17 mouse cellular contexts compared by ENCODE assay signal in genomic region chr12:92179292-92179691, GRCm38 (mm10).
DNase-seq lines count a peak whose midpoint lies in the region; ATAC-seq and TF ChIP-seq lines count a peak whose summit lies in the region.
"Had no signal": no experiment of that assay in that cellular context is flagged by ENCODE, and none has a peak within 500 bp of the region (broad histone marks: within the 10 kb centered on the region; RNA-seq: fewer than 3 reads in every experiment).

No protein-coding gene starts in this region.

- no peaks in the 10 kb centered on the region for H3K27me3 ChIP-seq in limb, embryonic 13.5 days
- no peaks in the 10 kb centered on the region for H3K27me3 ChIP-seq in limb, embryonic 10.5 days (ENCODE audit: low read depth, poor library complexity, severe bottlenecking)
- no peaks in the 10 kb centered on the region for H3K27me3 ChIP-seq in limb, embryonic 14.5 days (ENCODE audit: control insufficient read depth, insufficient read depth, low read length)
- H3K27me3 ChIP-seq: embryonic facial prominence, embryonic 13.5 days; forebrain, embryonic 13.5 days; forebrain, embryonic 15.5 days had no signal

- H3K4me2 ChIP-seq in limb, embryonic 13.5 days (replicated peaks), result no peak overlapping the region
- H3K4me2 ChIP-seq in limb, embryonic 14.5 days (replicated peaks; ENCODE audit: low read depth, low read length, severe bottlenecking), result no peak overlapping the region
- H3K4me2 ChIP-seq: embryonic facial prominence, embryonic 13.5 days; forebrain, embryonic 13.5 days; forebrain, embryonic 15.5 days had no signal

- no peak for DNase-seq in limb, embryonic 10.5 days (ENCODE audit: low spot score)
- peak; percentile 28 for DNase-seq in brain, embryonic 14.5 days (ENCODE audit: low read depth)
- DNase-seq in limb, embryonic 14.5 days (ENCODE audit: low spot score), result peak; percentile 55
- no peak for DNase-seq in heart, adult 8-10 months (ENCODE audit: low spot score)
- DNase-seq: adrenal gland, adult 2 months; adrenal gland, postnatal 10 days; adrenal gland, postnatal 25 days; cerebellum, adult 11-12 months; cerebellum, adult 2 months; cerebellum, adult 9-10 months; cerebellum, postnatal 10 days; cerebellum, postnatal 25 days; forebrain, postnatal 0 days had no signal

- 24% methylated on average over 5 of the region's 5 CpGs for WGBS in limb, embryonic 13.5 days
- WGBS in limb, embryonic 10.5 days, result 73% methylated on average over 5 of the region's 5 CpGs
- WGBS in limb, embryonic 14.5 days, result 26% methylated on average over 5 of the region's 5 CpGs

- TF ChIP-seq CTCF in brain, embryonic 14.5 days (IDR thresholded peaks at IDR 0.05; ENCODE audit: borderline replicate concordance, extremely low read depth, insufficient read depth, insufficient read length), result no peak

- no peak overlapping the region for H3K27ac ChIP-seq in limb, embryonic 13.5 days
- H3K27ac ChIP-seq in limb, embryonic 10.5 days, result no peak overlapping the region
- H3K27ac ChIP-seq in limb, embryonic 14.5 days (replicated peaks; ENCODE audit: low read depth, low read length), result no peak overlapping the region
- H3K27ac ChIP-seq: embryonic facial prominence, embryonic 13.5 days; forebrain, embryonic 13.5 days; forebrain, embryonic 15.5 days had no signal

- H3K4me1 ChIP-seq in limb, embryonic 13.5 days, result peaks cover 6% of the 10 kb centered on the region
- no peaks in the 10 kb centered on the region for H3K4me1 ChIP-seq in limb, embryonic 10.5 days
- peaks cover 5% of the 10 kb centered on the region; the same call in 1 of the 2 replicates for H3K4me1 ChIP-seq in limb, embryonic 14.5 days (ENCODE audit: control insufficient read depth, insufficient read depth, low read length)
- H3K4me1 ChIP-seq: embryonic facial prominence, embryonic 13.5 days; forebrain, embryonic 13.5 days; forebrain, embryonic 15.5 days had no signal

- no peaks in the 10 kb centered on the region for H3K9me3 ChIP-seq in limb, embryonic 13.5 days
- H3K9me3 ChIP-seq in limb, embryonic 10.5 days (replicated peaks), result no peaks in the 10 kb centered on the region
- no peaks in the 10 kb centered on the region for H3K9me3 ChIP-seq in limb, embryonic 14.5 days (ENCODE audit: control insufficient read depth, low read length)
- H3K9me3 ChIP-seq: embryonic facial prominence, embryonic 13.5 days; forebrain, embryonic 13.5 days; forebrain, embryonic 15.5 days had no signal

- TF ChIP-seq POLR2A in brain, embryonic 14.5 days (IDR thresholded peaks at IDR 0.05; ENCODE audit: borderline replicate concordance, extremely low read depth, insufficient read depth, insufficient read length, poor library complexity, severe bottlenecking), result no peak
- no peak for TF ChIP-seq POLR2A in limb, embryonic 14.5 days (IDR thresholded peaks at IDR 0.05; ENCODE audit: borderline replicate concordance, extremely low read depth, insufficient read depth, insufficient read length)

- H3K4me3 ChIP-seq in limb, embryonic 13.5 days, result no peak overlapping the region
- H3K4me3 ChIP-seq in limb, embryonic 10.5 days, result no peak overlapping the region
- H3K4me3 ChIP-seq in limb, embryonic 14.5 days (replicated peaks; ENCODE audit: low read length), result no peak overlapping the region
- H3K4me3 ChIP-seq: embryonic facial prominence, embryonic 13.5 days; forebrain, embryonic 13.5 days; forebrain, embryonic 15.5 days had no signal

- H3K9ac ChIP-seq in limb, embryonic 13.5 days, result no peak overlapping the region
- H3K9ac ChIP-seq in limb, embryonic 14.5 days (ENCODE audit: low read depth, low read length, severe bottlenecking), result no peak overlapping the region
- H3K9ac ChIP-seq: embryonic facial prominence, embryonic 13.5 days; forebrain, embryonic 13.5 days; forebrain, embryonic 15.5 days; forebrain, postnatal 0 days had no signal

- no peaks in the 10 kb centered on the region for H3K36me3 ChIP-seq in limb, embryonic 13.5 days
- H3K36me3 ChIP-seq in limb, embryonic 10.5 days, result no peaks in the 10 kb centered on the region
- H3K36me3 ChIP-seq in limb, embryonic 14.5 days (ENCODE audit: control insufficient read depth, insufficient read depth, low read length), result no peaks in the 10 kb centered on the region
- H3K36me3 ChIP-seq: embryonic facial prominence, embryonic 13.5 days; forebrain, embryonic 15.5 days had no signal

- peak; percentile 77; the same call in 1 of the 2 replicates for ATAC-seq in limb, embryonic 13.5 days (ENCODE audit: low FRiP score, low read depth)
- peak; percentile 60 for ATAC-seq in limb, embryonic 14.5 days (ENCODE audit: low FRiP score, low read depth)
- ATAC-seq: forebrain, embryonic 13.5 days; forebrain, embryonic 15.5 days; forebrain, postnatal 0 days had no signal

Comparison
In these comparisons a context has a peak if more than half of its experiments do, and no peak if none do; other contexts are left out.
1. DNase-seq: peak in brain, embryonic 14.5 days (single experiment) and limb, embryonic 14.5 days (single experiment); none in limb, embryonic 10.5 days (single experiment) and heart, adult 8-10 months (single experiment).